8 mouse cellular contexts compared by ENCODE assay signal in the genomic region with DNA sequence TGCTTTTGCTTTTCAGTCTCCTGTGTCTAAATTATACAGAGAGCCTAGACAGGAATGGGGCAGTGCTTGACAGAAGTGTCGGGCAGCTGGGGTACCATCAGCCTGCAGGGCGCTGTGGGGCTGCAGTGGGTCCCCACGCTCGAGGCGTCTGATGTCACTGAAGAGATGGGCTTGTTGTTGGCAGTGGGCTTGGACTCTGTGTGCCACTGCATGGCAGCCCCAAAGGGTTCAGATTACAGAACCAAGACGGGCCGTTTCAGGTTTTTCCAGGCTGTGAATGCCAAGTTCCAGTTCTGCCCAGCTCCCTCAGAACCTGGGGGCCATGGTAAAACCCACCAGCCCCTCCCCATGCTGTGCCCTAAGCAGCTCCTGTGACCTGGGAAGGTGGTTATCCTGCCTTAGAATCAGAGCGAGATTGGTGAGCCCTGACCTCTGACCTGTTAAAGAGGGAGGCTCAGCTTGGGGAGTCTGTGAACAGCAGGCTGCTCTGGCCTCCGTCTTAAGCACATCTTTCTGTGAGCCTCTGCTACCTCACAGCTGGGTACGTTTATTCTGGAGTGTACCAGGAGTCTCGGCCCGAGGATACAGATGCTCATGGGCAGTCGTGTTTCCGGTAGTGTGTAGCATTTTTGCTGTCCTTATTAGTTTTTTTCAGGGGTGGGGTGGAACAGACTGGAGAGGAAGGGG. TPM values are rescaled to one million over a fixed set of nuclear protein-coding genes. Genes with fewer than 3 reads are reported as not detected.
A peak's percentile ranks its signal among the peaks of the same experiment; 100 is the strongest.
DNase-seq lines count a peak whose midpoint lies in the region; ATAC-seq and TF ChIP-seq lines count a peak whose summit lies in the region.
"Had no signal": no experiment of that assay in that cellular context is flagged by ENCODE, and none has a peak within 500 bp of the region (broad histone marks: within the 10 kb centered on the region; RNA-seq: fewer than 3 reads in every experiment).

No protein-coding gene starts in this region.

- ATAC-seq in limb, embryonic 14.5 days (ENCODE audit: low FRiP score, low read depth), result no peak

- no peaks in the 10 kb centered on the region for H3K27me3 ChIP-seq in kidney, adult 2 months (replicated peaks; ENCODE audit: control insufficient read depth, insufficient read depth, low read length)
- H3K27me3 ChIP-seq in embryonic facial prominence, embryonic 10.5 days (replicated peaks; ENCODE audit: low read depth, poor library complexity, severe bottlenecking), result peaks cover 20% of the 10 kb centered on the region; the same call in 1 of the 2 replicates
- H3K27me3 ChIP-seq in limb, embryonic 14.5 days (ENCODE audit: control insufficient read depth, insufficient read depth, low read length), result no peaks in the 10 kb centered on the region

- H3K36me3 ChIP-seq in kidney, adult 2 months (ENCODE audit: control insufficient read depth, insufficient read depth, low read length), result no peaks in the 10 kb centered on the region
- H3K36me3 ChIP-seq in embryonic facial prominence, embryonic 10.5 days (replicated peaks), result no peaks in the 10 kb centered on the region
- no peaks in the 10 kb centered on the region for H3K36me3 ChIP-seq in limb, embryonic 14.5 days (ENCODE audit: control insufficient read depth, insufficient read depth, low read length)

- intact Hi-C loops in left cerebral cortex, postnatal 14 days (cut with DNase I), result loop anchor here (2.0 to 5.0 kb wide), 4 partner anchors 55 to 340 kb away; a partner anchor contains a TSS

- no peaks in the 10 kb centered on the region for H3K9me3 ChIP-seq in embryonic facial prominence, embryonic 10.5 days
- H3K9me3 ChIP-seq in limb, embryonic 14.5 days (ENCODE audit: control insufficient read depth, low read length), result no peaks in the 10 kb centered on the region

- peaks cover 15% of the 10 kb centered on the region for H3K4me1 ChIP-seq in kidney, adult 2 months (ENCODE audit: control insufficient read depth, insufficient read depth, low read length)
- peaks cover 44% of the 10 kb centered on the region for H3K4me1 ChIP-seq in brown adipose tissue, adult 24 weeks (ENCODE audit: control insufficient read depth, insufficient read depth, insufficient read length, low read length)
- H3K4me1 ChIP-seq in embryonic facial prominence, embryonic 10.5 days, result peaks cover 61% of the 10 kb centered on the region
- peaks cover 32% of the 10 kb centered on the region for H3K4me1 ChIP-seq in limb, embryonic 14.5 days (ENCODE audit: control insufficient read depth, insufficient read depth, low read length)

- 54% methylated on average over 14 of the region's 14 CpGs for WGBS in kidney, adult 2 months
- WGBS in embryonic facial prominence, embryonic 10.5 days, result 28% methylated on average over 14 of the region's 14 CpGs
- 40% methylated on average over 14 of the region's 14 CpGs for WGBS in limb, embryonic 14.5 days

- no peak for TF ChIP-seq CTCF in kidney, adult 2 months (conservative IDR thresholded peaks at IDR 0.05; ENCODE audit: insufficient read depth, insufficient read length, low read depth, low read length)

- H3K4me2 ChIP-seq in limb, embryonic 14.5 days (replicated peaks; ENCODE audit: low read depth, low read length, severe bottlenecking), result peak overlapping the region; percentile 28; the same call in 1 of the 2 replicates

- no peak for DNase-seq in kidney, adult 2 months
- no peak for DNase-seq in kidney, adult 8-10 months
- peak; percentile 35 for DNase-seq in embryonic facial prominence, embryonic 10.5 days (ENCODE audit: low spot score)
- no peak for DNase-seq in limb, embryonic 14.5 days (ENCODE audit: low spot score)
- no peak for DNase-seq in spleen, adult 18-20 months
- DNase-seq in left cerebral cortex, postnatal 14 days (ENCODE audit: low spot score in 2 of 2), result no peak

- TF ChIP-seq POLR2A in kidney, adult 2 months (IDR thresholded peaks at IDR 0.05; ENCODE audit: low read depth, low read length), result no peak
- TF ChIP-seq POLR2A in limb, embryonic 14.5 days (IDR thresholded peaks at IDR 0.05; ENCODE audit: borderline replicate concordance, extremely low read depth, insufficient read depth, insufficient read length), result no peak

- peak overlapping the region; percentile 40; the same call in 1 of the 2 replicates for H3K9ac ChIP-seq in limb, embryonic 14.5 days (ENCODE audit: low read depth, low read length, severe bottlenecking)

- no peak overlapping the region for H3K4me3 ChIP-seq in kidney, adult 2 months (ENCODE audit: insufficient read depth, low read depth, low read length)
- H3K4me3 ChIP-seq in brown adipose tissue, adult 24 weeks (ENCODE audit: insufficient read depth, low read depth, low read length), result no peak overlapping the region
- H3K4me3 ChIP-seq in embryonic facial prominence, embryonic 10.5 days, result peak overlapping the region; percentile 23
- no peak overlapping the region for H3K4me3 ChIP-seq in limb, embryonic 14.5 days (replicated peaks; ENCODE audit: low read length)

- peak overlapping the region; percentile 59 for H3K27ac ChIP-seq in kidney, adult 2 months (ENCODE audit: insufficient read depth, low read depth, low read length)
- H3K27ac ChIP-seq in brown adipose tissue, adult 24 weeks (replicated peaks; ENCODE audit: low read depth, low read length), result peak overlapping the region; percentile 83
- peak overlapping the region; percentile 81 for H3K27ac ChIP-seq in embryonic facial prominence, embryonic 10.5 days (replicated peaks)
- H3K27ac ChIP-seq in limb, embryonic 14.5 days (replicated peaks; ENCODE audit: low read depth, low read length), result no peak overlapping the region

RNA-seq across cellular contexts. Expression of a gene that starts 47.1 kb away (rescaled TPM):
- 9.3 and 10.1 TPM in 2 replicates for polyA plus RNA-seq in kidney, adult 2 months (2012; rRNA removed)
- 11.1 and 13.9 TPM in 2 replicates for polyA plus RNA-seq in brown adipose tissue, adult 24 weeks (2012; ENCODE audit: insufficient read depth, insufficient read length, missing spikeins)
- polyA plus RNA-seq in embryonic facial prominence, embryonic 10.5 days (2016; fragmentation: Nextera tagmentation; extraction: Ambion mirVana), result 15.5 TPM in 2 replicates
- polyA plus RNA-seq in limb, embryonic 14.5 days (2012; rRNA removed), result 20.9 and 21.0 TPM in 2 replicates
- 22.5 and 24.9 TPM in 2 replicates for polyA plus RNA-seq in limb, embryonic 14.5 days (2014; fragmentation: Nextera tagmentation; extraction: Ambion mirVana)
- total RNA-seq in left cerebral cortex, postnatal 14 days (2021), result 10 to 100 TPM; 20.5 to 21.8 TPM

RNA-seq across cellular contexts. Expression of a gene that starts 58.1 kb away (rescaled TPM):
- not detected in 2 replicates for polyA plus RNA-seq in kidney, adult 2 months (2012; rRNA removed)
- polyA plus RNA-seq in brown adipose tissue, adult 24 weeks (2012; ENCODE audit: insufficient read depth, insufficient read length, missing spikeins), result not detected in 2 replicates
- polyA plus RNA-seq in embryonic facial prominence, embryonic 10.5 days (2016; fragmentation: Nextera tagmentation; extraction: Ambion mirVana), result 0.15 and 0.19 TPM in 2 replicates
- polyA plus RNA-seq in limb, embryonic 14.5 days (2012; rRNA removed), result 0.10 and 0.17 TPM in 2 replicates
- polyA plus RNA-seq in limb, embryonic 14.5 days (2014; fragmentation: Nextera tagmentation; extraction: Ambion mirVana), result 0.08 and 0.21 TPM in 2 replicates
- total RNA-seq in left cerebral cortex, postnatal 14 days (2021), result not detected
- total RNA-seq: monocyte, adult 5-6 weeks had no signal
